Mouse (Mus musculus): Measurements from ENCODE around the gene Prr18.

Prr18 gene

GRCm38 (mm10) chr17:8390487-8390886, 53.2 kb downstream of the Prr18 start:
- DNase-seq = no peak
